Mouse (Mus musculus): ENCODE measurements around the gene 1700025G04Rik. TPM values are rescaled to one million over a fixed set of nuclear protein-coding genes. Genes with fewer than 3 reads are reported as not detected.
A peak's percentile ranks its signal among the peaks of the same experiment; 100 is the strongest.

Gene 1700025G04Rik
- polyA plus RNA-seq, 1 experiment from 2014 or later, result 20.6 TPM

DNA sequence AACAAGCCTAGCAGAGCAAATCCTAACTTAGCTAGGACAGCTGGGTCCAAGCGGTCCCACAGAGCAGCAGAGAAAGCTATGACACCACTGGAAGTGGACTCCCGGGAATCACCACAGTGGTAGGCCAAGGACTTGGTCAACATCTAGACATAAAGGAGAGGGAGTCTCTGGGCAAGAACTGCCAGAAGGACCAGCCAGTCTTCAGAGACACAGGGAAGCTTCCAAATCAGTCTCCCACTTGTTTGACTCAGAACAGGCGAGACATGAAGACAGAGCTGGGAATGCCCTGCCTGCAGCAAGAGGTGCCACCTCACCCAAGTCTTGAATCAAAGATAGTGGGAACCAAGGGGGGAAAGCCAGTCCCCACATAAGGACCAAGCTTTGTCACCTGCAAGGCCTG is 29.7 kb downstream of the 1700025G04Rik start:
- no peaks in the 10 kb centered on the region for H3K27me3 ChIP-seq (ENCODE audit: control insufficient read depth, insufficient read depth, low read length)
- no peak overlapping the region for H3K4me3 ChIP-seq (ENCODE audit: low read depth, low read length)
- no peak overlapping the region for H3K4me2 ChIP-seq (replicated peaks; ENCODE audit: low read depth)
- H3K9ac ChIP-seq (ENCODE audit: low read length), result no peak overlapping the region
- no peaks in the 10 kb centered on the region; the same call in 1 of the 2 replicates for H3K4me1 ChIP-seq (replicated peaks; ENCODE audit: control insufficient read depth, insufficient read depth)
- no peak for TF ChIP-seq CTCF (IDR thresholded peaks at IDR 0.05; ENCODE audit: low read depth)
- no peak for TF ChIP-seq EP300 (optimal IDR thresholded peaks at IDR 0.05)
- no peak for ATAC-seq (ENCODE audit: low FRiP score, low TSS enrichment)
- H3K9me3 ChIP-seq (ENCODE audit: control insufficient read depth, low read length), result no peaks in the 10 kb centered on the region
- DNase-seq (ENCODE audit: low spot score), result no peak
- WGBS, result 79% methylated on average over 3 of the region's 3 CpGs
- no peaks in the 10 kb centered on the region for H3K36me3 ChIP-seq (ENCODE audit: control insufficient read depth, insufficient read depth, low read length)
- H3K27ac ChIP-seq (replicated peaks), result no peak overlapping the region; the same call in 1 of the 2 replicates

DNA sequence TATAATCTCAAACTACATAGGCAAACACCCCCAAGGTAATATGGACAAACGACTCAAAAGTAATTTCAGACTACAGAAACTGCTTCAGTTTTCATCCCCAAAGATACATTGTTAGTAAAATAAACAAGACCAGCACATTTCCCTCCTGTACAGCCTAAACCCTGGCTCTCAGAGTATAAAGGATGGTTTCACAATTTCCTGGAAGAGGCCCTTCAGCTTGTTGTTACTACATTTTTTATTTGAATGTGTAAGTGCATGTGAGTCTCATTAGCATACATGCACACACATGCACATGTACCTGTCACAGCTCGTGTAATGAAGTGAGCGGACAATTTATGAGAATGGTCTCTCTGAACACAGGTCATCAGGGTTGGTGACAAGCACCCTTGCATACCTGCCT is 31.1 kb downstream of the 1700025G04Rik start:
- H3K27me3 ChIP-seq (ENCODE audit: control insufficient read depth, insufficient read depth, low read length), result no peaks in the 10 kb centered on the region
- no peak overlapping the region for H3K9ac ChIP-seq (ENCODE audit: low read length)
- H3K9me3 ChIP-seq (ENCODE audit: control insufficient read depth, low read length), result no peaks in the 10 kb centered on the region
- no peak for ATAC-seq (ENCODE audit: low FRiP score, low TSS enrichment)
- no peaks in the 10 kb centered on the region for H3K36me3 ChIP-seq (ENCODE audit: control insufficient read depth, insufficient read depth, low read length)
- DNase-seq (ENCODE audit: low spot score), result no peak
- WGBS, result 54% methylated on average over 3 of the region's 3 CpGs
- H3K4me3 ChIP-seq (ENCODE audit: low read depth, low read length), result no peak overlapping the region
- no peak overlapping the region for H3K27ac ChIP-seq (replicated peaks)
- H3K4me2 ChIP-seq (replicated peaks; ENCODE audit: low read depth), result no peak overlapping the region
- no peaks in the 10 kb centered on the region for H3K4me1 ChIP-seq (replicated peaks; ENCODE audit: control insufficient read depth, insufficient read depth)
- TF ChIP-seq CTCF (IDR thresholded peaks at IDR 0.05; ENCODE audit: low read depth) (no peak), EP300 (optimal IDR thresholded peaks at IDR 0.05) (no peak)

GRCm38 (mm10) chr1:152053112-152053511 is 36.8 kb downstream of the 1700025G04Rik start:
- DNase-seq (ENCODE audit: low spot score) (no peak), ATAC-seq (ENCODE audit: low FRiP score, low TSS enrichment) (no peak)
- no peaks in the 10 kb centered on the region for H3K9me3 ChIP-seq (ENCODE audit: control insufficient read depth, low read length)
- no peaks in the 10 kb centered on the region for H3K27me3 ChIP-seq (ENCODE audit: control insufficient read depth, insufficient read depth, low read length)
- H3K36me3 ChIP-seq (ENCODE audit: control insufficient read depth, insufficient read depth, low read length), result no peaks in the 10 kb centered on the region
- H3K4me3 ChIP-seq (ENCODE audit: low read depth, low read length), result no peak overlapping the region
- H3K9ac ChIP-seq (ENCODE audit: low read length), result no peak overlapping the region
- peak overlapping the region; percentile 35; the same call in 1 of the 2 replicates for H3K27ac ChIP-seq (replicated peaks)
- H3K4me2 ChIP-seq (replicated peaks; ENCODE audit: low read depth), result no peak overlapping the region
- TF ChIP-seq EP300 (optimal IDR thresholded peaks at IDR 0.05) (no peak), CTCF (IDR thresholded peaks at IDR 0.05; ENCODE audit: low read depth) (no peak)
- no peaks in the 10 kb centered on the region; the same call in 1 of the 2 replicates for H3K4me1 ChIP-seq (replicated peaks; ENCODE audit: control insufficient read depth, insufficient read depth)
- WGBS, result 62% methylated on average over 5 of the region's 5 CpGs

DNA sequence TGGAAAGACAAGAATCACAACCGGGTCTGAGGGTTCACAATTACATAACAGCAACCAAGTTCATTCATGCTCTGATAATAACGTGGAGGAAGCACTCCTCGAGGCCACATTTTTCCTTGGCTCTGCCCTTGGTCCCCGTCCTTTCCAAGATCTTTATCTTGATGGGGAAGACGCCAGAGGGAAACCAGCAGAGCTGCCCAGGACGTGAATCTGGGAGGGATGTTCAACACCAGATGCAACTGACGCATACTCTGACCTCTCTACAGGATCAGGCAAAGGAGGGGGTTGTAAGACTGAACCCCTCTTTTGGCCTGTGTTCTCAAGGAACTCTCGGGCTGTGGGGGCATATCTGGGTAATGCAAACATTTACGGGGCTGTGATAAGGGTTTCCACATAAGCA is 38.1 kb downstream of the 1700025G04Rik start:
- Histone ChIP-seq H3K36me3 (ENCODE audit: control insufficient read depth, insufficient read depth, low read length) (no peaks in the 10 kb centered on the region), H3K4me3 (ENCODE audit: low read depth, low read length) (no peak overlapping the region), H3K4me2 (replicated peaks; ENCODE audit: low read depth) (no peak overlapping the region), H3K27me3 (ENCODE audit: control insufficient read depth, insufficient read depth, low read length) (no peaks in the 10 kb centered on the region), H3K9ac (ENCODE audit: low read length) (no peak overlapping the region), H3K9me3 (ENCODE audit: control insufficient read depth, low read length) (no peaks in the 10 kb centered on the region), H3K4me1 (replicated peaks; ENCODE audit: control insufficient read depth, insufficient read depth) (no peaks in the 10 kb centered on the region; the same call in 1 of the 2 replicates), H3K27ac (replicated peaks) (no peak overlapping the region)
- TF ChIP-seq EP300 (optimal IDR thresholded peaks at IDR 0.05) (no peak), CTCF (IDR thresholded peaks at IDR 0.05; ENCODE audit: low read depth) (no peak)
- 28% methylated on average over 9 of the region's 9 CpGs for WGBS
- DNase-seq (ENCODE audit: low spot score), result no peak
- no peak for ATAC-seq (ENCODE audit: low FRiP score, low TSS enrichment)

DNA sequence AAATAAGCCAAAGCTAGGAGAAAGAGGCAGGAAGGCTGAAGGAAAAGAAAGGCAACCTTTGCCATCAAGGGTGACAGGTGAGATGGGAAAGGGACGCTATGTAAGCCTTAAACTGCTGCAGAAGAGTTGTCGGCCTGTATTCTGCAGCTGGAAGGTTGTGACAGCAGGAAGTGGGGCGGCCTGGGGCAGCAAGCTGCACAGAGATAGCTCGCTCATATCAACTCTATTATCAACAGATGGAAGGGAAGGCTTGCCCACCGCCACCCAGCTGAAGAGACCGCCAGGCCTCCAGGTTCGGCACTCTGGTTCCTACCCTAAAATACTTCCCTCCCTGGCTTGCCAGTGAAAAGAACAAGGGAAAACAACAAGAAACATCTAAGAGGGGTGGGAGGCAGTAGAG is 39.9 kb downstream of the 1700025G04Rik start:
- Histone ChIP-seq H3K36me3 (ENCODE audit: control insufficient read depth, insufficient read depth, low read length) (no peaks in the 10 kb centered on the region), H3K27me3 (ENCODE audit: control insufficient read depth, insufficient read depth, low read length) (no peaks in the 10 kb centered on the region), H3K9me3 (ENCODE audit: control insufficient read depth, low read length) (no peaks in the 10 kb centered on the region), H3K9ac (ENCODE audit: low read length) (no peak overlapping the region), H3K4me3 (ENCODE audit: low read depth, low read length) (no peak overlapping the region), H3K4me2 (replicated peaks; ENCODE audit: low read depth) (no peak overlapping the region), H3K27ac (replicated peaks) (no peak overlapping the region), H3K4me1 (replicated peaks; ENCODE audit: control insufficient read depth, insufficient read depth) (no peaks in the 10 kb centered on the region; the same call in 1 of the 2 replicates)
- 83% methylated on average over 7 of the region's 7 CpGs for WGBS
- no peak for DNase-seq (ENCODE audit: low spot score)
- TF ChIP-seq EP300 (optimal IDR thresholded peaks at IDR 0.05) (no peak), CTCF (IDR thresholded peaks at IDR 0.05; ENCODE audit: low read depth) (no peak)
- no peak for ATAC-seq (ENCODE audit: low FRiP score, low TSS enrichment)

DNA sequence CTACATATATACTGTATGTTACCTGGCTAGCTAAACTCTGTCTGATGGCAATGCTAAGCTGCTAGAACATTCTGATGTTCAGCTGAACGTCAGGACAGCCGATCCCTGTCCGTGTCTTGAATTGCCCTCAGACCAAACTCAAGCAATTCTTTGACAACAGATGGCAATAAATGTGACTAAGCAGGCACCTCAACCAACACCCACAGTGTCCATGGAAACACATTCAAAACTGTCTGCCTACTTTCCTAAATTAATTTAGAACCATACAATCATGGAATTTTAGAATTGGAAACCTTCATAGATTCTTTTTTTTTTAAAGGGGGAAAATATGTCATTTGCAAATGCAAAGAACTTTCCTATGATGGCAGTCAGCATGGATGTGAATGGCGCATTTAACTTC is 41.6 kb downstream of the 1700025G04Rik start:
- DNase-seq (ENCODE audit: low spot score) (no peak), ATAC-seq (ENCODE audit: low FRiP score, low TSS enrichment) (no peak)
- H3K27me3 ChIP-seq (ENCODE audit: control insufficient read depth, insufficient read depth, low read length), result no peaks in the 10 kb centered on the region
- H3K9ac ChIP-seq (ENCODE audit: low read length), result no peak overlapping the region
- no peak overlapping the region for H3K4me3 ChIP-seq (ENCODE audit: low read depth, low read length)
- H3K4me1 ChIP-seq (replicated peaks; ENCODE audit: control insufficient read depth, insufficient read depth), result no peaks in the 10 kb centered on the region; the same call in 1 of the 2 replicates
- H3K9me3 ChIP-seq (ENCODE audit: control insufficient read depth, low read length), result no peaks in the 10 kb centered on the region
- WGBS, result 71% methylated on average over 4 of the region's 4 CpGs
- no peaks in the 10 kb centered on the region for H3K36me3 ChIP-seq (ENCODE audit: control insufficient read depth, insufficient read depth, low read length)
- no peak overlapping the region for H3K27ac ChIP-seq (replicated peaks)
- H3K4me2 ChIP-seq (replicated peaks; ENCODE audit: low read depth), result no peak overlapping the region
- TF ChIP-seq CTCF (IDR thresholded peaks at IDR 0.05; ENCODE audit: low read depth) (no peak), EP300 (optimal IDR thresholded peaks at IDR 0.05) (no peak)
